Mouse (Mus musculus): Measurements from ENCODE around the gene Nolc1. TPM values are rescaled to one million over a fixed set of nuclear protein-coding genes. Genes with fewer than 3 reads are reported as not detected.

The Nolc1 gene
- polyA plus RNA-seq, 1 experiment from 2014 or later = 22.2 TPM

- no peaks in the 10 kb centered on the region for H3K36me3 ChIP-seq (ENCODE audit: control insufficient read depth, insufficient read depth)
- TF ChIP-seq CTCF (IDR thresholded peaks at IDR 0.05; ENCODE audit: low read depth) = peak; percentile 76
- H3K4me1 ChIP-seq (replicated peaks; ENCODE audit: control insufficient read depth, insufficient read depth, low read length) = 0 out of 2 replicates have a peak, but pooled peaks cover 3% of the 10 kb centered on the region
- no peak overlapping the region for H3K27ac ChIP-seq (ENCODE audit: low read depth, low read length)
- H3K4me3 ChIP-seq (ENCODE audit: low read depth, low read length) = peak overlapping the region; percentile 85
- peak overlapping the region; percentile 77 for H3K4me2 ChIP-seq (replicated peaks; ENCODE audit: low read depth)
- H3K27me3 ChIP-seq (replicated peaks; ENCODE audit: control insufficient read depth, insufficient read depth, low read length) = no peaks in the 10 kb centered on the region
- no peak overlapping the region for H3K9ac ChIP-seq (ENCODE audit: low read depth, low read length)
- WGBS = 2% methylated on average over 11 of the region's 11 CpGs
- H3K9me3 ChIP-seq (ENCODE audit: control insufficient read depth) = no peaks in the 10 kb centered on the region
- ATAC-seq = peak; percentile 73
Observed at GRCm38 (mm10) chr19:46055752-46056387, 19.8 kb upstream of the Nolc1 start.

GRCm38 (mm10) chr19:46056388-46056946 lies 19.2 kb upstream of the Nolc1 start:
- H3K9ac ChIP-seq (ENCODE audit: low read depth, low read length) = peak overlapping the region; percentile 55
- no peaks in the 10 kb centered on the region for H3K9me3 ChIP-seq (ENCODE audit: control insufficient read depth)
- H3K27me3 ChIP-seq (replicated peaks; ENCODE audit: control insufficient read depth, insufficient read depth, low read length) = no peaks in the 10 kb centered on the region
- peaks cover 3% of the 10 kb centered on the region for H3K36me3 ChIP-seq (ENCODE audit: control insufficient read depth, insufficient read depth)
- H3K4me1 ChIP-seq (replicated peaks; ENCODE audit: control insufficient read depth, insufficient read depth, low read length) = 0 out of 2 replicates have a peak, but pooled peaks cover 3% of the 10 kb centered on the region
- H3K4me3 ChIP-seq (ENCODE audit: low read depth, low read length) = peak overlapping the region; percentile 85
- WGBS = under 1% methylated on average over 52 of the region's 52 CpGs
- ATAC-seq = peak; percentile 95
- H3K27ac ChIP-seq (ENCODE audit: low read depth, low read length) = peak overlapping the region; percentile 87
- peak overlapping the region; percentile 77 for H3K4me2 ChIP-seq (replicated peaks; ENCODE audit: low read depth)
- no peak for TF ChIP-seq CTCF (IDR thresholded peaks at IDR 0.05; ENCODE audit: low read depth)

- peak; percentile 64 for TF ChIP-seq CTCF (IDR thresholded peaks at IDR 0.05; ENCODE audit: low read depth)
- peak overlapping the region; percentile 55 for H3K9ac ChIP-seq (ENCODE audit: low read depth, low read length)
- H3K9me3 ChIP-seq (ENCODE audit: control insufficient read depth) = no peaks in the 10 kb centered on the region
- H3K27me3 ChIP-seq (replicated peaks; ENCODE audit: control insufficient read depth, insufficient read depth, low read length) = no peaks in the 10 kb centered on the region
- H3K36me3 ChIP-seq (ENCODE audit: control insufficient read depth, insufficient read depth) = peaks cover 9% of the 10 kb centered on the region
- peak overlapping the region; percentile 87 for H3K27ac ChIP-seq (ENCODE audit: low read depth, low read length)
- 0 out of 2 replicates have a peak, but pooled peaks cover 3% of the 10 kb centered on the region for H3K4me1 ChIP-seq (replicated peaks; ENCODE audit: control insufficient read depth, insufficient read depth, low read length)
- under 1% methylated on average over 37 of the region's 42 CpGs for WGBS
- peak; percentile 52 for ATAC-seq
- H3K4me3 ChIP-seq (ENCODE audit: low read depth, low read length) = peak overlapping the region; percentile 85
- H3K4me2 ChIP-seq (replicated peaks; ENCODE audit: low read depth) = peak overlapping the region; percentile 77
Observed at GRCm38 (mm10) chr19:46056947-46057607, 18.6 kb upstream of the Nolc1 start.

- no peak overlapping the region for H3K27ac ChIP-seq (ENCODE audit: low read depth, low read length)
- ATAC-seq = no peak
- H3K9ac ChIP-seq (ENCODE audit: low read depth, low read length) = no peak overlapping the region
- H3K4me3 ChIP-seq (ENCODE audit: low read depth, low read length) = no peak overlapping the region
- H3K27me3 ChIP-seq (replicated peaks; ENCODE audit: control insufficient read depth, insufficient read depth, low read length) = no peaks in the 10 kb centered on the region
- H3K36me3 ChIP-seq (ENCODE audit: control insufficient read depth, insufficient read depth) = peaks cover 23% of the 10 kb centered on the region
- no peaks in the 10 kb centered on the region for H3K9me3 ChIP-seq (ENCODE audit: control insufficient read depth)
- 91% methylated on average over 7 of the region's 7 CpGs for WGBS
- H3K4me1 ChIP-seq (replicated peaks; ENCODE audit: control insufficient read depth, insufficient read depth, low read length) = 0 out of 2 replicates have a peak, but pooled peaks cover 3% of the 10 kb centered on the region
- no peak for TF ChIP-seq CTCF (IDR thresholded peaks at IDR 0.05; ENCODE audit: low read depth)
- H3K4me2 ChIP-seq (replicated peaks; ENCODE audit: low read depth) = no peak overlapping the region
Observed at GRCm38 (mm10) chr19:46058466-46058865, 17.2 kb upstream of the Nolc1 start.

GRCm38 (mm10) chr19:46060845-46061244 lies 14.8 kb upstream of the Nolc1 start:
- Histone ChIP-seq H3K4me2 (replicated peaks; ENCODE audit: low read depth) (no peak overlapping the region), H3K4me1 (replicated peaks; ENCODE audit: control insufficient read depth, insufficient read depth, low read length) (0 out of 2 replicates have a peak, but pooled peaks cover 3% of the 10 kb centered on the region), H3K9ac (ENCODE audit: low read depth, low read length) (no peak overlapping the region), H3K36me3 (ENCODE audit: control insufficient read depth, insufficient read depth) (peaks cover 47% of the 10 kb centered on the region), H3K27ac (ENCODE audit: low read depth, low read length) (no peak overlapping the region), H3K4me3 (ENCODE audit: low read depth, low read length) (no peak overlapping the region), H3K27me3 (replicated peaks; ENCODE audit: control insufficient read depth, insufficient read depth, low read length) (no peaks in the 10 kb centered on the region), H3K9me3 (ENCODE audit: control insufficient read depth) (no peaks in the 10 kb centered on the region)
- no peak for ATAC-seq
- 45% methylated on average over 6 of the region's 6 CpGs for WGBS
- TF ChIP-seq CTCF (IDR thresholded peaks at IDR 0.05; ENCODE audit: low read depth) = no peak

GRCm38 (mm10) chr19:46068054-46068453 lies 7.6 kb upstream of the Nolc1 start:
- WGBS = 78% methylated on average over 10 of the region's 10 CpGs
- H3K27ac ChIP-seq (ENCODE audit: low read depth, low read length) = no peak overlapping the region
- H3K9me3 ChIP-seq (ENCODE audit: control insufficient read depth) = no peaks in the 10 kb centered on the region
- H3K9ac ChIP-seq (ENCODE audit: low read depth, low read length) = no peak overlapping the region
- no peak overlapping the region for H3K4me3 ChIP-seq (ENCODE audit: low read depth, low read length)
- peaks cover 77% of the 10 kb centered on the region for H3K36me3 ChIP-seq (ENCODE audit: control insufficient read depth, insufficient read depth)
- TF ChIP-seq CTCF (IDR thresholded peaks at IDR 0.05; ENCODE audit: low read depth) = no peak
- no peak for ATAC-seq
- H3K4me1 ChIP-seq (replicated peaks; ENCODE audit: control insufficient read depth, insufficient read depth, low read length) = no peaks in the 10 kb centered on the region
- no peaks in the 10 kb centered on the region for H3K27me3 ChIP-seq (replicated peaks; ENCODE audit: control insufficient read depth, insufficient read depth, low read length)
- no peak overlapping the region for H3K4me2 ChIP-seq (replicated peaks; ENCODE audit: low read depth)
